In the genomic region with DNA sequence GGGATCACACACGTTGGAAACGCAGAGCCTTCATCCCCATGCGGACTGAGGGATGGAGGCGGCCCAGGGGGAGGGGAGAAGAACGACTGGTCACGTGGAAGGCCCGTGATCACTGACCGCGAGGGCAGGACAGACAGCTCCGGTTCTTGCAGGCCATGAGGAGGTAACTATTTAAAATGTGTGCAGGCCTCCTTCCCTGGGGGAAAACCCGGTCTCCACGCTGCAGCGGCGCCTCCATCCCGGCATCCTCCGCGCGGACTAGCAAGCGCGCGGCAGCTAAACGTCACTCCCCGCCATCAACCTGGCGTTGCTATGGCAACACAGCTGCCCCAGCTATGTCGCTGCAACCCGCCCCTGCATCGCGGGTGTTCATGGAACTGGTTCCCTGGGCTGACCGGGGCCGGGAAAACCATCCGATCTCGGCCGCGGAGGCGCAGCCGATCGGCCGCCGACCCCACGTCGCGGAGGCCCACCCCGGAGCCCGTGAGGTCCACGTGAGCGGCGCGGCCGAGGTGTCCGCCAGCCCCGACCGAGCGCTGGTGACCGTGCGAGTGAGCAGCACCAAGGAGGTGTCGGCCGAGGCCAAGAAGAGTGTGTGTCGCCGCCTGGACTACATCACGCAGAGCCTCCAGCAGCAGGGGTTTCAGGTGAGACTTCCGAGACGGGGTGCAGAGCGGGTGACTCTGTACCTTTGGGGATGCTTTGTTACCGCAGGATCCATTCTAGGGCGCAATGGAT, we compare ENCODE assay signal across 8 mouse cellular contexts. TPM values are rescaled to one million over a fixed set of nuclear protein-coding genes. Genes with fewer than 3 reads are reported as not detected.
DNase-seq lines count a peak whose midpoint lies in the region; ATAC-seq and TF ChIP-seq lines count a peak whose summit lies in the region.

No protein-coding gene starts in this region.

- under 1% methylated on average over 65 of the region's 65 CpGs for WGBS in heart, embryonic 10.5 days
- WGBS in kidney, embryonic 14.5 days: under 1% methylated on average over 65 of the region's 65 CpGs
- under 1% methylated on average over 65 of the region's 65 CpGs for whole genome bisulfite sequencing in limb, embryonic 15.5 days
- under 1% methylated on average over 56 of the region's 65 CpGs for WGBS in midbrain, postnatal 0 days

- H3K79me2 ChIP-seq in C2C12 (ENCODE audit: control insufficient read depth, insufficient read depth): no peaks in the 10 kb centered on the region

- H3K27me3 ChIP-seq in C2C12 (ENCODE audit: control insufficient read depth, insufficient read depth, insufficient read length): no peaks in the 10 kb centered on the region
- H3K27me3 ChIP-seq in heart, embryonic 10.5 days (ENCODE audit: insufficient read depth, poor library complexity, severe bottlenecking): no peaks in the 10 kb centered on the region
- no peaks in the 10 kb centered on the region for H3K27me3 ChIP-seq in kidney, embryonic 14.5 days (ENCODE audit: control insufficient read depth, insufficient read depth, low read length)
- H3K27me3 ChIP-seq in limb, embryonic 15.5 days: no peaks in the 10 kb centered on the region
- H3K27me3 ChIP-seq in midbrain, postnatal 0 days (ENCODE audit: insufficient read depth, low read length): no peaks in the 10 kb centered on the region

- TF ChIP-seq POLR2A in embryonic fibroblast, embryonic 13.5 days (IDR thresholded peaks at IDR 0.05; ENCODE audit: low read depth, low read length): peak; percentile 67

- ATAC-seq in kidney, embryonic 14.5 days (ENCODE audit: low FRiP score, low TSS enrichment): peak; percentile 96
- peak; percentile 89 for ATAC-seq in limb, embryonic 15.5 days (ENCODE audit: insufficient number of reproducible peaks, low FRiP score, low TSS enrichment, low read depth)
- ATAC-seq in midbrain, postnatal 0 days (ENCODE audit: low FRiP score): peak; percentile 94

- H3K4me1 ChIP-seq in embryonic fibroblast, embryonic 13.5 days (ENCODE audit: control insufficient read depth, insufficient read depth, low read length): no peaks in the 10 kb centered on the region; the same call in 1 of the 2 replicates
- H3K4me1 ChIP-seq in heart, embryonic 10.5 days: peaks cover 4% of the 10 kb centered on the region; the same call in 1 of the 2 replicates
- H3K4me1 ChIP-seq in kidney, embryonic 14.5 days (ENCODE audit: control insufficient read depth, insufficient read depth, low read length): 0 out of 2 replicates have a peak, but pooled peaks cover 7% of the 10 kb centered on the region
- H3K4me1 ChIP-seq in limb, embryonic 15.5 days: peaks cover 4% of the 10 kb centered on the region; the same call in 1 of the 2 replicates
- no peaks in the 10 kb centered on the region; the same call in 1 of the 2 replicates for H3K4me1 ChIP-seq in midbrain, postnatal 0 days (ENCODE audit: insufficient read depth, low read length)

- peak overlapping the region; percentile 58 for H3ac ChIP-seq in C2C12 (ENCODE audit: control insufficient read depth, insufficient read length, low read depth)

- peak overlapping the region; percentile 78 for H3K9ac ChIP-seq in kidney, embryonic 14.5 days (ENCODE audit: low read depth, low read length)
- peak overlapping the region; percentile 62 for H3K9ac ChIP-seq in limb, embryonic 15.5 days
- peak overlapping the region; percentile 92 for H3K9ac ChIP-seq in midbrain, postnatal 0 days (replicated peaks; ENCODE audit: low read length, poor library complexity, severe bottlenecking)

- peaks cover 9% of the 10 kb centered on the region for H3K79me3 ChIP-seq in C2C12 (ENCODE audit: low read depth)

- peak; percentile 98 for DNase-seq in brain, adult 2 months (ENCODE audit: low read depth, low spot score)
- DNase-seq in heart, embryonic 10.5 days (ENCODE audit: low spot score): peak; percentile 96
- DNase-seq in midbrain, postnatal 0 days (ENCODE audit: low spot score): peak; percentile 97
- DNase-seq in spleen, postnatal 10 days (ENCODE audit: low spot score in 2 of 2): peak; percentile 64 to 86

- no peaks in the 10 kb centered on the region for H3K36me3 ChIP-seq in C2C12 (ENCODE audit: control insufficient read depth, insufficient read depth)
- H3K36me3 ChIP-seq in heart, embryonic 10.5 days: no peaks in the 10 kb centered on the region
- no peaks in the 10 kb centered on the region for H3K36me3 ChIP-seq in kidney, embryonic 14.5 days (ENCODE audit: control insufficient read depth, insufficient read depth, low read length)
- 0 out of 2 replicates have a peak, but pooled peaks cover 4% of the 10 kb centered on the region for H3K36me3 ChIP-seq in limb, embryonic 15.5 days
- no peaks in the 10 kb centered on the region for H3K36me3 ChIP-seq in midbrain, postnatal 0 days (ENCODE audit: insufficient read depth, low read length)

- peak overlapping the region; percentile 68 for H3K27ac ChIP-seq in embryonic fibroblast, embryonic 13.5 days (ENCODE audit: insufficient read depth, low read length)
- H3K27ac ChIP-seq in heart, embryonic 10.5 days: peak overlapping the region; percentile 93
- H3K27ac ChIP-seq in kidney, embryonic 14.5 days (ENCODE audit: low read depth, low read length): peak overlapping the region; percentile 82
- peak overlapping the region; percentile 88 for H3K27ac ChIP-seq in limb, embryonic 15.5 days
- H3K27ac ChIP-seq in midbrain, postnatal 0 days (ENCODE audit: low read depth, low read length): peak overlapping the region; percentile 91

- peak overlapping the region; percentile 71 for H3K4me2 ChIP-seq in kidney, embryonic 14.5 days (replicated peaks; ENCODE audit: low read depth, low read length)
- peak overlapping the region; percentile 57 for H3K4me2 ChIP-seq in limb, embryonic 15.5 days
- peak overlapping the region; percentile 61 for H3K4me2 ChIP-seq in midbrain, postnatal 0 days (ENCODE audit: low read depth, low read length, poor library complexity, severe bottlenecking)

- no peaks in the 10 kb centered on the region for H3K9me3 ChIP-seq in heart, embryonic 10.5 days
- H3K9me3 ChIP-seq in kidney, embryonic 14.5 days (ENCODE audit: control insufficient read depth, low read length): no peaks in the 10 kb centered on the region
- no peaks in the 10 kb centered on the region for H3K9me3 ChIP-seq in limb, embryonic 15.5 days
- no peaks in the 10 kb centered on the region for H3K9me3 ChIP-seq in midbrain, postnatal 0 days (ENCODE audit: low read length)

- TF ChIP-seq CTCF in C2C12 (IDR thresholded peaks at IDR 0.05; ENCODE audit: control insufficient read depth, insufficient read depth, insufficient read length): no peak
- TF ChIP-seq CTCF in embryonic fibroblast, embryonic 13.5 days (IDR thresholded peaks at IDR 0.05; ENCODE audit: borderline replicate concordance, insufficient read depth, low read length): no peak
- TF ChIP-seq CTCF in midbrain, postnatal 0 days (IDR thresholded peaks at IDR 0.05): no peak

- H3K4me3 ChIP-seq in C2C12 (ENCODE audit: insufficient read depth, poor library complexity, severe bottlenecking): peak overlapping the region; percentile 60
- peak overlapping the region; percentile 81 for H3K4me3 ChIP-seq in embryonic fibroblast, embryonic 13.5 days (ENCODE audit: insufficient read depth, low read length)
- peak overlapping the region; percentile 82 for H3K4me3 ChIP-seq in heart, embryonic 10.5 days
- peak overlapping the region; percentile 80 for H3K4me3 ChIP-seq in kidney, embryonic 14.5 days (ENCODE audit: low read length)
- H3K4me3 ChIP-seq in limb, embryonic 15.5 days: peak overlapping the region; percentile 86
- H3K4me3 ChIP-seq in midbrain, postnatal 0 days (ENCODE audit: low read depth, low read length): peak overlapping the region; percentile 84

TF ChIP-seq in C2C12, 6 proteins besides CTCF, POLR2A, EP300 and RAD21:
- no peak for TF ChIP-seq FOSL1 (IDR thresholded peaks at IDR 0.05; ENCODE audit: insufficient read depth, low read length, poor library complexity, severe bottlenecking)
- no peak for TF ChIP-seq CEBPB (IDR thresholded peaks at IDR 0.05; ENCODE audit: low read depth)
- peak; percentile 74 for TF ChIP-seq USF1 (IDR thresholded peaks at IDR 0.05; ENCODE audit: low read depth)
- peak; percentile 72 for TF ChIP-seq MAX (IDR thresholded peaks at IDR 0.05)
- peak; percentile 27 for TF ChIP-seq MYOD1 (IDR thresholded peaks at IDR 0.05; ENCODE audit: control insufficient read depth, insufficient read length, low read depth)

RNA-seq across cellular contexts. Expression of a gene that starts 0.5 kb away (rescaled TPM):
- 9.7 TPM for polyA plus RNA-seq in C2C12 (2012; fragmentation: generic; extraction: Trizol)
- polyA plus RNA-seq in embryonic fibroblast, embryonic 13.5 days (2011; ENCODE audit: insufficient read length, low read depth, missing spikeins): 10.9 and 13.1 TPM in 2 replicates
- 8.8 and 13.4 TPM in 2 replicates for polyA plus RNA-seq in heart, embryonic 10.5 days (2016; fragmentation: Nextera tagmentation; extraction: Ambion mirVana)
- polyA plus RNA-seq in kidney, embryonic 14.5 days (2014; fragmentation: Nextera tagmentation; extraction: Ambion mirVana): 23.9 and 31.9 TPM in 2 replicates
- polyA plus RNA-seq in limb, embryonic 15.5 days (2015; fragmentation: Nextera tagmentation; extraction: Ambion mirVana): 15.3 and 16.9 TPM in 2 replicates
- 22.0 and 27.6 TPM in 2 replicates for total RNA-seq in midbrain, postnatal 0 days (2014; rRNA removed)
- polyA plus RNA-seq in midbrain, postnatal 0 days (2015; fragmentation: Nextera tagmentation; extraction: Ambion mirVana): 46.5 and 48.2 TPM in 2 replicates

Comparison
In these comparisons a context has a peak if more than half of its experiments do, and no peak if none do; other contexts are left out.
1. Peak in every context shown above with its lines: DNase-seq, ATAC-seq, H3K4me3 ChIP-seq and H3K27ac ChIP-seq.